Mouse (Mus musculus) spleen, adult 2 months (tissue): ENCODE results near the gene Wwox.

Experiments
- CTCF ChIP-seq: fragments of 200-500 bp; IDR thresholded peaks from 2 replicates; pipeline ENCODE4 v1.5.1; 2011; ENCODE audit warnings: mild to moderate bottlenecking, inconsistent platforms; ENCODE audit not compliant: insufficient read depth, insufficient read length, insufficient replicate concordance; ENCODE audit errors: extremely low read depth
- POLR2A ChIP-seq: fragments of 200-500 bp; IDR thresholded peaks from 2 replicates; pipeline ENCODE4 v1.6.1; 2011; ENCODE audit warnings: low read depth, low read length, inconsistent platforms

GRCm38 (mm10) chr8:114789616-114790015 is 350.2 kb downstream of the Wwox start:
- no peak for TF ChIP-seq CTCF
- no peak for TF ChIP-seq POLR2A
